Mouse (Mus musculus) mesoderm, embryonic 11.5 days (tissue): Measurements from ENCODE around the gene Gm26620.

Experiments used
- DNase-seq: peaks from one replicate; pipeline ENCODE4 v3.0.0-alpha.2; 2012; ENCODE audit warnings: low read depth, low spot score

The Gm26620 gene

DNA sequence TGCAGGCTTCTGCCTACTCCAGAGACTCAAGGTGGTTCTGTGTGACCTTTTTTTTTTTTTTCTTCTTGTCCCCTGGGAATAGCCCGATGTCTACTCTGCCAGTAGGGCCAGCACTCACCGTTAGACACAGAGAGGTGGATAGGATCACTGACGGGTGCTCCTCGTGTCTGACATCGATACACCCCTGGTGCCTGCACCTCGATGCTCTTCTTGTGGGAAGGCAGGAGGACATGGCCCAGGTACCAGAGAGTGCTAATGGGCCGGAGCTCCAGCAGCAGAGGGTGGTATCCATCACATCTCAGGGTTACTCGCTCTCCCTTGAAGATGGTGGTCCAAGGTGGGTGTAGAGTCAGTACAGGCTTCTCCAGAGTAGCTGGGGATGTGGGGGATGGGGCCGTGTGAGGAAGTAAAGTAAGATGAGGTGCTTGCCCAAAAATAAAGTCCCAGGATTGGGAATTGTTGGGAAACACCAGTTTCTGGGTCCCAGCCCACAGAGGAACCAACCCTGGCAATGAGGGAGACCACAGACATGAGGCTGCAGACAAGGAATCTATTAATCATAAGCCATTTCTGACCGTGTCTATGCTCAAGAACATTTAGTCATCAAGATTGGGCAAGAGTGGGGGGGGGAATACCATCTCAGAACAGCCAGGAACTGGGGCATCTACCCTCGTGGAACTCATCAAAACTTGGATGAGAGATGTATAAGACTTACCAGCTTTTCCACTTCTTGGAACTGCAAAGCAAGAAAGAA is 27.2 kb downstream of the Gm26620 start:
- DNase-seq = no peak

- no peak for DNase-seq
Measured at GRCm38 (mm10) chr1:170912891-170913615, 28.2 kb downstream of the Gm26620 start, which contains the start of gene Fcrlb. Gene Fcrlb (minus strand): TSS chr1:170912941.

GRCm38 (mm10) chr1:170915657-170916056 is 30.8 kb downstream of the Gm26620 start:
- DNase-seq = no peak

DNA sequence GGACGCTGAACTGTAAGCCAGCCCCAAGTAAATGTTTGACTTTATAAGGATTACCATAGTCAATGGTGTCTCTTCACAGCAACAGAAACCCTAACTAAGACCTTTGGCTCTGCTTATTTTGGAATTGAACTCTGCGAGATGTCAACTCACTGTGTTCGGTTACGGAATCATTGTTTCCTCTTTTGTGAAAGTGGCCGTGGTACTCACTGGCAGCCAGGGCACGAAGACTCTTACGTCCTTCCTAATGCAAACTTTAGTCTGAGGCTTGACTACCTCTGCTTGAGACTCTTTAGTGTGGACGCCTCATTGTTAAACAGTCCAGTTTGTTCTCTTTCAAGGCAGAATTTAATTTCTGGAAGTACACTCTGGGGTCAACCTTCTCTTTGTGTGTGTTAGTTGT is 34.4 kb downstream of the Gm26620 start:
- no peak for DNase-seq

GRCm38 (mm10) chr1:170924485-170924884 is 39.6 kb downstream of the Gm26620 start:
- no peak for DNase-seq

GRCm38 (mm10) chr1:170926941-170927340 is 42.1 kb downstream of the Gm26620 start:
- no peak for DNase-seq

- no peak for DNase-seq
Measured at GRCm38 (mm10) chr1:170927378-170927777, 42.5 kb downstream of the Gm26620 start, which contains the start of gene Fcrla. Gene Fcrla (minus strand): TSS chr1:170927583.

- no peak for DNase-seq
Measured at GRCm38 (mm10) chr1:170928467-170928866, 43.6 kb downstream of the Gm26620 start.

DNA sequence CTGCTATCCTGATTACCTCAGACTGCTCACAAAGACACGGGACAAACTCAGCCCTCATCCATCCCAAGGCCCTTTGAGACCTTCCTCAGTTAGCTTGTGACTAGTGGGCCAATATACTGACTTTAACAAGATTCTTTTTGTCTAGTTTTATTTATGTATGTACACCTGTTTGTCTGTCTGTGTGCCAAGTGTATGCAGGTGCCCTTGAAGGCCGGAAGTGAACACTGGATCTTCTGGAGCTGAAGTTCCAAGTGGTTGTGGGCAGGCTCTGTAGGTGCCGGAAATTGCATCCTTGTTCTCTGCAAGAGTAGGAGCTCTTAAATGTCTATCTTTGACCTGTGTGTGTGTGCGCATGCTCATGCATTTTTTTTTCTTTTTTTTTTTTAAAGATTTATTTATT is 44.4 kb downstream of the Gm26620 start:
- no peak for DNase-seq

- no peak for DNase-seq
Measured at GRCm38 (mm10) chr1:170932043-170932442, 47.2 kb downstream of the Gm26620 start.

DNA sequence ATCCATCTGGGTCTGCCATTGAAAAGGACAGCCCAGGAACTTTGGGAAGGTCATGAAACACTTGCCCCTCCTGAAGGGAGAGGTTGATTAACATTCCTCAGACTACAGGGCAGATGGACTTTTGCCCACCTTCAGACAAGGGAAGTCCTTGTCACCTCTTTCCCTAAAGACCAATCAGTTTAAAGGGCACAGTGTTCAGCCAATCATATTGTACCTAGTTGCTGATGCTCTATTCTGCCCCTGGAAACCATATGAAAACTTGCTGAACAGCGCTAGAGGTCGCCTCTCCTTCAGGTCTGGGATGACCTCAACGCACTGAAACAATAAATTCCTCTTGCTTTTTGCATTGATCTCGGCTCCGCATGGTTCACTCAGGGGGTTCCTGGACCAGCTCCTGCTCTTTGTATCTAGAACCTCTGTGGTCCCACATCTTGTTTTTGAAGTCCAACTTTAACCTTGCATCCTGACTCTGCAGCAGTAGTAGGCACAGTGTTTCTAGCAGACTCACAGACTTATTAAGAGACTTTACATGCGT is 48.6 kb downstream of the Gm26620 start:
- DNase-seq = no peak

DNA sequence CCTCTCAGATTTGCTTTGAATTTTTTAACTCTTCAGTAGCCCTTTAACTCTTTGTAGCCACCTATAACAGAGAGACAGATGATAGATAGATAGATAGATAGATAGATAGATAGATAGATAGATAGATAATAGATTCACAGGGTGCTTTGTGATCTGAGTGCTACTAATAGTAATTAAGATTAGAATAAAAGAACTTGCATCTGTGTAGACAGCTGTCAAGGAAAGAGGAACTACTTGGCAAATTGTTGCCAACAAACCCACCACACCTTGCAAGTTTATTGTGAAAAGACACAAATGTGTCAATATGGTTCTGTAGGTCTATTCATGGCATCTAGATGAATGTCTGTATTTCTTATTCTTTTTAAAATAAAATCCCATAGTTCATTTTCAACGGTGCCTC is 49.1 kb downstream of the Gm26620 start:
- DNase-seq = no peak

- no peak for DNase-seq
Measured at GRCm38 (mm10) chr1:170934383-170934782, 49.5 kb downstream of the Gm26620 start.
